Mouse (Mus musculus): Measurements from ENCODE around the gene Prkca.
A peak's percentile ranks its signal among the peaks of the same experiment; 100 is the strongest.

The Prkca gene

GRCm38 (mm10) chr11:107917721-107918235, 425.9 kb downstream of the Prkca start:
- DNase-seq = no peak

GRCm38 (mm10) chr11:107914634-107915226, 429.0 kb downstream of the Prkca start, which contains the start of gene Cacng5:
Gene Cacng5 (minus strand): TSS chr11:107915055.
- DNase-seq = peak in 1 of 2 experiments; percentile 30

GRCm38 (mm10) chr11:107913317-107913716, 430.4 kb downstream of the Prkca start:
- peak in 1 of 2 experiments; percentile 14 for DNase-seq

- no peak for DNase-seq
Observed at GRCm38 (mm10) chr11:107905364-107905763, 438.4 kb downstream of the Prkca start.

- no peak for DNase-seq
Observed at GRCm38 (mm10) chr11:107903966-107904605, 439.6 kb downstream of the Prkca start.

- no peak for DNase-seq
Observed at GRCm38 (mm10) chr11:107900470-107900869, 443.3 kb downstream of the Prkca start.

- no peak for DNase-seq
Observed at GRCm38 (mm10) chr11:107898698-107899097, 445.0 kb downstream of the Prkca start.

GRCm38 (mm10) chr11:107895635-107896034, 448.1 kb downstream of the Prkca start:
- no peak for DNase-seq

- peak in 1 of 2 experiments; percentile 24 for DNase-seq
Observed at GRCm38 (mm10) chr11:107891377-107891776, 452.4 kb downstream of the Prkca start.

GRCm38 (mm10) chr11:107887342-107887741, 456.4 kb downstream of the Prkca start:
- no peak for DNase-seq
